Mouse (Mus musculus): ENCODE measurements at regions not wholly inside any gene's neighbourhood (a gene's known extent, or its start where the extent isn't known, plus 50 kb on each side); places are given as distances from the start of the nearest gene placed in this dataset.

DNA sequence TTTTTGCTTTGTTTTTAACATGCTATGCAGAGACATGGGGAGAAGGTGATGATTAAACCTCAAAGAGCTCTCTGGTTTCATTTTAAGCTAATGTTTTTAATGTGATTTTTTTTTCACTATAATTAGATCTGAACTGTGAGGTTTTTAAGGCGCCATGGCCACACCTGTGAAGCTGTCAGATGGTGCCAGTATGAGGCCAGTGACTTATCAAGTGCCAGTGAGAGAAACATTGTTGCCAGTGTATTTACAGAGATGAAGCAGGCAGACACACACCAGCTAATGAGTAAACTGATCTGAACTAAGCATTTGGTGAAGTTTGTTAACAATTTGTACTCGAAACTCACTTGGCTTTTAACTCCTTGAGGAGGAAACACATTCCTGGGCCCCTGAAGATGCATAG is 99.3 kb upstream of the Abi3bp start:
- TF ChIP-seq POLR2A (IDR thresholded peaks at IDR 0.05; ENCODE audit: borderline replicate concordance, extremely low read depth, low read depth, low read length) (no peak), CTCF (IDR thresholded peaks at IDR 0.05; ENCODE audit: insufficient read depth, low read length) (no peak)
